Mouse (Mus musculus): Measurements from ENCODE around the gene Cfap77.
"Not testable (repeated sequence)": the region's sequence is repeated elsewhere in the genome, so short reads cannot be mapped to it uniquely, and the experiment has no call there.

The Cfap77 gene

DNA sequence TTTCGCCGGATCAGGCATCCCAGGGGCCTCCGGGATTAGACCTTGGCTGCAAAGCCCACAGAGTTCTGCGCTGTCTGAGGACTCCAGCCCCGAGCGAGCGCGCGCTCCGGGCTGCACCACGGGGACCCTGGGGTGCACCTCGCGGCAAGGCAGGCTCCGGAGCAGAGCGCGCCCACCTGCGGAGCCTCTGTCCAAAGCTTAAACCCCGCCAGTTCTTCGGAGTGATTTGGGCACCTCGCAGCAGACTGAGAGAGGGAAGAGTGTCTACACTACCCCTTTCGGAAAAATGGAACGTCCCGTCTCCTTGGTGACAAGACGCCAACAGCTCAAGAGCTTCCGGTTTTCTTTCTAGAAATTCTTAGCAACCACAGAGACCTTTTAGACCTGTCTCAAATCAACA lies at the start of gene Cfap77:
Cfap77 (minus strand) TSS at position 76 of the 400 bp plus-strand sequence.
- peak; percentile 74 for DNase-seq (ENCODE audit: low spot score)

DNA sequence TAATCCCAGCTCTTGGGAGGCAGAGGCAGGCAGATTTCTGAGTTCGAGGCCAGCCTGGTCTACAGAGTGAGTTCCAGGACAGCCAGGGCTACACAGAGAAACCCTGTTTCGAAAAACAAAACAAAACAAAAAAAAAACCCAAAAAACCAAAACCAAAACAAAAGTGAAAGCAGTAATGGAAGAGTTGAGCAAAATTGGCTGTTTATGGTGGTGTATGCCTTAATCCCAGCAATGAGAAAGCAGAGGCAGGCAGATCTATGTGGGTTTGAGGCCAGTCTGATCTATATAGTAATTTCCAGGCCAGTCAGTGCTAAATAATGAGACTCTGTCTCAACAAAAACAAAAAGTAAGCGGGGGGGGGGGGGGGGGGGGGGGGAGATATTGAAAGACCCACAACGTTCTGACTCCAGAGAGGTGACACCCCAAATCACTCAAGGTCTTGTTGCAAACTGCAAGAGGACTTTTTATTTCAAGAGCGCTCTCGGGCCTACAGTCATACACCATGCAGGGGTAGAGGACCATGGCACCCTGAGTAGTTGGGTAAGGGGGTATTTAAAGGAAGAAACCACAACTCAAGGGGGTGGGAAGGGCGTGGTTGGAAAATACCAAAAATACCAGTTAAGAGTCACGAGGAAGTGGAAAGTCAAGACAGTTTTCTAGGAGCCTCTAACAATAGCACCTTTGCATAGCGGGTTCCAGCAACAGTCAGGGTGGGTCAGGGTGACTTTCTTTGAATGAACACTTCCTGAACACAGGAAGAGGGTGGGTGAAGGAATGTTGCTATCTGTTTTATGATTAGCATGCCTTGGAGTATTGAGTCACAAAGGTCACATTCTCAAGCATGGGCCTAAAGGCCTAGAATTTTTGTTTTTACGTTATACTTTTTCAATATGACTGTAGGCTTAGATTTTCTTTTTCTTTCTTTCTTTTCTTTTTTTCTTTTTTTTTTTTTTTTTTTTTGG lies 47.8 kb upstream of the Cfap77 start:
- DNase-seq (ENCODE audit: low spot score) = not testable (repeated sequence)

DNA sequence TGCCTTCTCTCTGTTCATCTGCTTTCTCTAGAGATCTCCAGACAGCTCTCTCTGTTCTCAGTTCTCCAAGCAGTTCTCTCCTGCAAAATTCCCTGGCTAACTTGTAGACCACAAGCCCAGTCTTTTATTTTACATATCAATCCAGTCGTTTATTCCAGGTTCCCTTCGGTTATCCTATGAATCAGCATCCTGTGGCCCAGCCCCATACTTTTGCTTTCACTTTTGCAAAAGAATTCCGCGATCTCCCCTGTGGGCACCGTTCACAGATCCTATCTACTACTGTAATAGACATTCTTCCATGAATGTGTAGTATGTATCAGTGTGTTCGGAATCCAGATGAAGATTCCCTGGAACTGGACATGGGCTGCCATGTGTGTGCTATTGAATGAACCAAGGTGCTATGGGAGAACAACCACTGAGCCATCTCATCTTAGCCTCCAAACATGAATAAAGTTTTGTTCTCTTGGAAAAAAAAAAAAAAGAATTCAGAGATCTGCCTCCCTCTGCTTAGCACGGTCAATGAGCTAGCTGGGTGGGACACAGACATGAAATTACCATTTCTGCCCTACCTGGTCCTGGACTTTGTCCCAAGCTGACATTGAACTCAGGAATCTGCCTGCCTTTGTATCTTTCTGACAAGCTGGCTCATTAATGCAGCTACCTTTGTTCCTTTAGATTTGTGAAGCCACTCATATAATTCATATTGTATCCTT lies 46.1 kb upstream of the Cfap77 start:
- no peak for DNase-seq (ENCODE audit: low spot score)

DNA sequence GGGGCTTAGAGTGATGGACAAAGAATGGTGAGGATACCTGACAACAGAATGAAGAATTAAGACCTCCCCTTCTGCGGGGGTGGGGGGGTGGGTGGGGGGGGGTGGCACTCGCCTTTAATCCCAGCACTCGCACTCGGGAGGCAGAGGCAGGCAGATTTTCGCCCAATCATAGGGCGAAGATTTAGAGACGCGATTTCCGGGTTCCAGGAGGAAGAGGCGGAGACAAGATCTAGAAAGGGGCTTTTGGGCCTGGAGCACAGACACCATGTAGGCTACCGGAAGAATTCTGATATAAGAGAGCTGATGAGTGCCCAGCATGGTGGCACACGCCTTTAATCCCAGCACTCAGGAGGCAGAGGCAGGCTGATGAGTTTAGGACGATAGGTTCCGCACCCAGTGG lies 44.8 kb upstream of the Cfap77 start:
- DNase-seq (ENCODE audit: low spot score) = no peak

DNA sequence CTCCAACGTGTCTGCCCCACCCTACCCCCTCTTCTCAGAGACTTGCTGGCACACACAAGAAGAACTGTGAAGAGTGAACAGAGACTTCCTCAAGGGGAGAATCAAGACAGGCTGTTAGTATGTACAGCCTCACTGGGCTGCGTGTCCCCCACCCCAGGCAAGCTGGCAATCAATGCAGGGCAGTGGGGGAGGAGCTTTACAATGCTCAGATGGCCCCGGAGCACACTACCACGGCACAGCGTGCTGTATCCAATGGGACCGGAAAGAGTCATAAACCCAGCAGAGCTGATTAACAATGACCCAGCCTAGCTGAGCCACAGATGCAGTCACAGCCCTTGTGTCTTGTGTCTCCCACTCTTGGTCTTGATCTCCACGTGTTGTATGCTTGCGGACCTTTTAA lies 43.9 kb upstream of the Cfap77 start:
- DNase-seq (ENCODE audit: low spot score) = no peak

DNA sequence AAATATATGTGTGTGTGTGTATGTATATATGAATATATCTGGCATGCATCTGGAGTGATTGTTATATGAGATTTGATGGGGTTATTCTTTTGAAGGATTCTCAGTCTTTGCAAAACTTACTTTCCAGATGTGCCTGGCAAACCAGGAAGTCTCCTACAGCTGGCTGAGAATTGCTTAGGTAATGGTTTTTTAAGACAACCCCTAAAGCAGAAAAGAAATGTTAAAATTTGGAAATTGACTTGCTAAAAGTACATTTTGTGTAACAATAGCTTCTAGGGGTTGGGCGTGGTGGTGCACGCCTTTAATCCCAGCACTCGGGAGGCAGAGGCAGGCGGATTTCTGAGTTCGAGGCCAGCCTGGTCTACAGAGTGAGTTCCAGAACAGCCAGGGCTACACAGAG lies 43.1 kb upstream of the Cfap77 start:
- DNase-seq (ENCODE audit: low spot score) = not testable (repeated sequence)

DNA sequence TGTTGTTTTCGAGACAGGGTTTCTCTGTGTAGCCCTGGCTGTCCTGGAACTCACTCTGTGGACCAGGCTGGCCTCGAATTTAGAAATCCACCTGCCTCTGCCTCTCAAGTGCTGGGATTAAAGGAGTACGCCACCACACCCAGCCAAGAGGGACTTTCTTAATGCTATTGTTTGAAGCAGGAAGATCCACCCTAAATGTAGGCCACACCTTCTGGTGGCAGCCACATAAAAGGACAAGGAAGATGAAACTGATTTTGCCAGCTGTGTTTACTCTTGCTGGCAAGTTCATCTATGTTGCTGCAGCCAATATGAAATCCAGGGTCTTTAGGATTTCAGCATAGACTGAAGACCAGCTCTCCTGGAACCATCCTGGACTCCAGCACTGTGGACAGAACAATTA lies 42.6 kb upstream of the Cfap77 start:
- no peak for DNase-seq (ENCODE audit: low spot score)

DNA sequence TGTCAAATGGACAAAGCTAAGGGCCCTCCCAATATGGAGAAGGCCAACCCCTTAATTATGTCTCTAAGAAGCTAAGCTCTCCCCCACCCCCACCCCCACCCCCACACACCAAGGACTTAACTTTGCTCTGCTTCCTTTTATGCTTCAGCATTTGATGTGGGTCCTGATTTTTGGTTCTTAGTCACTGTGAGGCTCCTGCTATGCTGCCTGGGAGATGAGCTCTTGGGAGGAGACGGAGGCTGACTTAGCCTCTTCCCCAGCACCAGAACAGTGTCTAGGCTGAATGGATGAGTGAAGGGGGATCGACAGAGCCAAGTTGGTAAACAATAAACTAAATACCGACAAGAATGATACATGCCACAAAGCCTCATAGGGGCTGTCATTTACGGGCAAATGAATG lies 41.9 kb upstream of the Cfap77 start:
- no peak for DNase-seq (ENCODE audit: low spot score)

DNA sequence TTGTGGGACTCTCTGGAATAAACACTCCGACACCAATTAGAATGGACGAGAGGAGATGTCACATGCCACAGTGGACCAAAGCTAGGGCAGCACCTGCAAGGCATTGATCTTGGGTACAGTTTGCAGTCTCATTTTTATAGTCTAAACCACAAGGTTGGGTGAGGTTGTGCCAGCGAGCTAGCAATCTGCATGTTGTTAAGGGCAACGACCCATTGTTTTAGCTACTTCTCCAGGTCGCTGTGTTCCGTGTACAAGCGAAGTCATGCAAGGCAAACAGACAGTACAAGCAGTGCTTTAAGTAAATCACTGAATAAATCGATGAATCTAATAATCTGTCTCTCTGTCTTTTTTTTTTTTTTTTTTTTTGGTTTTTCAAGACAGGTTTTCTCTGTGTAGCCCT lies 40.8 kb upstream of the Cfap77 start:
- DNase-seq (ENCODE audit: low spot score) = no peak

DNA sequence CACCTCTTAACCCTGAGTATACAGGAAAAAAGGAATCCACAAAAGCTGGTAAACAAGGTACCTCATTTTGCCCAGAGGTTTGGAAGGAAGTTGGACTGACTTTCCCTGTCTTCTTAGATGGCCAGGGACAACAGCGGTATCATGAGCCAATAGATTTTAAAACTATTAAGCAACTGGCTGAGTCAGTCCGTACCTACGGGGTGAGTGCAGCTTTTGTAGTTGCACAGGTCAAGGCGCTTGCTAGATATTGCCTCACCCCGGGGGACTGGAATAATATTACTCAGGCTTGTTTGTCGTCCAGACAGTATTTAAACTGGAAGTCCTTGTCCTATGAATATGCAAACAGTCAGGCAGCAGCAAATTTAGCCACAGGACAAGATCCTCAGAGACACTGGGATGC lies 34.4 kb upstream of the Cfap77 start:
- not testable (repeated sequence) for DNase-seq (ENCODE audit: low spot score)

DNA sequence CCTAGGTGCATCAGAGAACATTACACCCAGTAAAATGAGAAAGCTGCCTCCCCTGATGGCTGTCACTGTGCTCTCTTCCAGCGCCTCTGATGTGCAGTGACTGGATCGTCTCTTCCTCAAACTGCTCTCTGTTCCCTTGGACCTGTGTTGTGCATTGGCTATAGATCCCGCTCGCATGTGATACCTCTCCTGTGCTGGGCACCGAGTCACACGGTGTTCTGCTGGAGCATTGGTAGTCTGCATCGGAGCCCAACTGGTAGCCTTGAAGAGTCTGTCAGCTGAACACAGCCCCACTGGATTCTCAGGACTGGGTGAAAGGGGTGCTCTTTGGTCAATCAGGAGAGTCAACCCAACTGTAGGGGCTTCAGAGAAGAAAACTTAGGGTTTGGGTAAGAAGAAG lies 31.2 kb upstream of the Cfap77 start:
- DNase-seq (ENCODE audit: low spot score) = no peak

DNA sequence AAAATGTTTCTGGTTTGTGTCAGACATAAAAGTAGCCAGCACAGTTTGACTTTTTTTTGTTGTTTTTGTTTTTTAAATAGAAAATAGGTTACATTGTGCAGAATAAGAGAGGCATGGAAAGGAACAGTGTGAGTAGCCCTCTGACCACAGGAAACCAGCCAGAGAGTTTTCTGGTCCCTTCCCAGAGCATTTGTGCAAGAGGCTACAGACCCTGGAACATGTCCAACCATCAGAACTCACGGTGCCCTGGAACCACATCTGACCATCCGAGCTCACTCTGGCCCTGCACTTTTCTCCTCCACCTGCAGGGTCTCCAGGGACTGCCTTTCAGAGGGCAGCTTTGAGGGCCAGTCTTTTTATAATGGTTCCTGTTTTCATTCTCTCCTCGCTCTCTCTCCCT lies 27.1 kb upstream of the Cfap77 start:
- peak; percentile 52 for DNase-seq (ENCODE audit: low spot score)

DNA sequence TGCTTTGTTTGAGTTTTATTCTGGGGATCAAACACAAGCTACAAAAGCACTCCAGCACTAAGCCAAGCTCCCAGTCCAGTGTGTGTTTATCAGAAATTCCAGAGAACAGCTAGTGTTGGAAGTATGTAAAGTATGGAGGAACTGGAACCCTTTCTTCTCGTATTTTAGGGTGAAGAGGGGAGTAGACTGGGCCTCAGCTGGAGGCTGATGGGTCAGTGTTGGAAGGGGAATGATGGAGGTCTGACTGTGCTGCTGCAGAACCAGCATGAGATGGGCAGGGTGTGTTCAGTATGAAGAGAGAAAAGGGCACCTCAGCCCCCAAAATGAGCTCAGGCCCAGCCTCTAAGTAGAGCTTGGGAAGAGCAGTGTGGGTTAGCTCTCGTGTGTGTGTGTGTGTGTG lies 21.4 kb upstream of the Cfap77 start:
- no peak for DNase-seq (ENCODE audit: low spot score)

DNA sequence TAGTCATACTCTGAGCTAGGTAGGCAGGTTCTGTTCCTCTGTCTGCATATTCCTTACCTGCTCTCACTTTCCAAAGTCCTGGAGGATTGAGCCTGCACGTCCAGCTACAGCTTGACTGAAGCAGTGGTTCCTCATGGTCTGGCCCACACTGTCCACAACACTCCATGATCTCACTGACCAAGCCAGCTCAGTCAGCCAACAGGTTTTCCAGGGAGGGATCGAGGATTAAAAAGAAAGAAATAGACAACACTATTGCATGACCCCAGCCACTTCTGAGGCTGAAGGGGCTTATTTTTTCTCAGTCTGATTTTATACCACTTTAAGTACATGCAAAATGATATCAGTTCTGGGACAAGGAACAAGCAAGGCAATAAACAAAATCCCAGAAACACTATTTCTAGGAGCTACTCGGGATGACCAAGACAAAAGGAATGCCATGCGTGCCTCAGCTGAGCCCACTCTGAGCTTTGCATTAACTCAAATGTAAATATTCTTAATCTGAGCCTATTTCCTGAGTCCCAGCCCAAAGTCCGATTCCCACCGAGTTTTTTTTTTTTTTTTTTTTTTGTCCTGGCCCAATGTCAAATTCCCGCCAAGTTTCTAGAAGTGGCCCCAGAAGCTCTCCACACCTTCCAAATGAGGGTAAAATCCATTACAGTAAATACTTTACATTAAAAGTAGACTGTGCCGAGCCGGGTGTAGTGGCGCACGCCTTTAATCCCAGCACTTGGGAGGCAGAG lies 20.6 kb upstream of the Cfap77 start:
- DNase-seq (ENCODE audit: low spot score) = no peak

DNA sequence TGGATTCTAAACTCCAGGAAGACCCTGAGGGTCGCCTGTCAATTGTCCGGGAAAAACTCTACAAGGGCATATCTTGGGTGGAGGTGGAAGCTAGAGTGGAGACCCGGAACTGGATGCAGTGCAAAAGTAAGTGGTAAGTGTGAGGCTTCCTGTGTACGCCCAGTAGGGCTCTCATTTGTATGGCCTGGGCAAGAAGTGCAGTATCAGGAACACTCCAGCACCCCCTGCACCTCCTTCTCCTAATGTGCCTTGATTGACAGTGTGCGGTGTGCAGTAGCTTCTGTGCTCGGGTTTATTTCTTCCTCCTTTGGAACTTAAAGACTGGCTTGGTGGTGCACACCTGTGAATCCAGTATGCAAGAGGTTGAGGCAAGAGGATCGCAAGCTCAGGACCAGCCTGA lies 19.8 kb upstream of the Cfap77 start:
- no peak for DNase-seq (ENCODE audit: low spot score)

DNA sequence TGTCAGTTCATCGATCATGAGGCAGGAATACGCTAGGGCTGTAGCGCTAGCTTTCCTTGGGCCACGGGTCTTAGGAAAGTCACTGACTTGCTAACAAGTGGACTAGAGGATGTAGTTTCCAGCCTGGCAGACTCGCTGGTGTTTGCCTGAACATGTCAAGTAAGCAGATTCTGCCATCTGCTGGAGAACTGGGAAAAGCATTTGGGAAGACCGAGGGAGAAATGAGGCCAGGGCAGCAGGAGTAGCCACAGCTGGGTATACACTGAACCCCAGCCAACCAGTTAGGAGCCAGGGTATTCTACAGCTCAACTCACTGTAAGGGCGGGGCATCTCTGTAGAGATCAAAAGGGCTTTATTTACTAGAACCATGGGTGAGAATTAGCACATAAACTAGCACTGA lies 11.5 kb upstream of the Cfap77 start:
- DNase-seq (ENCODE audit: low spot score) = no peak

DNA sequence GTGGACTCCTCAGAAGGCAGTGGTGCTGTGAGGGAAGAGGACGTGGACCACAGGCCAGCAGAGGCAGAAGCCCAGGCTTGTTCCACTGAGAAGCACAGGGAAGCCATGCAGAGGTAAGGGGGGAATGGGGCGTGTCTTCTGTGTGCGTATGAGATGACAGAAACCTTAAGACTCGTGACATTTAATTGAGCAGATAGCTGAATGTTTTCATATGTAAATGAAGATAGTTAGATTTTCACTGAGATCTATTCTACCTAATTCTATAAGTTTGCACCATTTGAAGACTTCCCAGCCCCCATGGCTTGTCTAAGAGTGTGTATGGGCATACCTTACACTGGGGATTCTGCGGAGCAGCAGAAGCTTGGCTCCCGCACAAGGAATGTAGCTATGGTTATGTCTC lies 10.9 kb upstream of the Cfap77 start:
- DNase-seq (ENCODE audit: low spot score) = no peak

DNA sequence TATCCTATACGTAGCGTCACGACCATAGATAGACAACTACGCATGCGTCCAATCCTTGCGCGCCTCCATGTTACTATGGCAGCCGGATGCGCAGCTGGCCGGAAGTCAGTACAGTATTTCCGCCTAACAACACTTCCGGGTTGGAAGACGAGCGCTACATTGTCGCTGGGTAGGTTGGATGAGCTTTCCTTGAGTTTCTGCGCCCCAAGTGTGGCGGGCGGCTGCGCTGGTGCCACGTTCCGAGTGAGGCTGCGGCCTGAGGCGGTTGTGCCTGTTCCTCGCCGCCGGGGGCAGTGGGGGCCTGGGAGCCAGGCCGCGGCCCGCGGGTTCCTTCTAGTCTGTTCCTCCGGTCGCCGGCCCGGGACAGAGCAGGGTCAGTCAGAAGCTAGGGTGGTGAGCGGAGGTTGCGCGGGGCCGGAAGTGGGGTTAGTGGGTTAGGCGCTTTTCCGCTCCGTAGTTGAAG lies 5.3 kb upstream of the Cfap77 start, which contains the start of gene Ttf1:
Ttf1 (plus strand) TSS at position 128 of the 463 bp plus-strand sequence.
- peak; percentile 86 for DNase-seq (ENCODE audit: low spot score)

DNA sequence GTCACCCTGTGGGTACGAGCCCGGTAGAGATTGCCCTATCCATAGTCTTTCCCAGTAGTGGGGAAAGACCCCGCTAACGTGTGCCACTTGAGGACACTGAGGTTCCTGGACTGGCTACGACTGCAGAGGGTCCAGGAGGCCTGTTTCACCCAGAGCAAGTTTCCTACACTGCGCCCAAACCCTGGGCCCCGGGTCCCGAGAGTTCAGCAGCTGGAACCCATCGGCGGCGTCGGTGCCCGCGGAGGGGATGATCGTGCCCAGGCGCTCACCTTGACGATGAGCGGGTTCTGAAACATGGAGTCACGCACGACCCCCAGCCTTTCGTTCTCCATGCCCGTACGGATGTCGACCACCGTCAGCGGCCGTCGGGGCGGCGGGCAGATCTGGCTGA lies 326 bp downstream of the Cfap77 start:
- no peak for DNase-seq (ENCODE audit: low spot score)

DNA sequence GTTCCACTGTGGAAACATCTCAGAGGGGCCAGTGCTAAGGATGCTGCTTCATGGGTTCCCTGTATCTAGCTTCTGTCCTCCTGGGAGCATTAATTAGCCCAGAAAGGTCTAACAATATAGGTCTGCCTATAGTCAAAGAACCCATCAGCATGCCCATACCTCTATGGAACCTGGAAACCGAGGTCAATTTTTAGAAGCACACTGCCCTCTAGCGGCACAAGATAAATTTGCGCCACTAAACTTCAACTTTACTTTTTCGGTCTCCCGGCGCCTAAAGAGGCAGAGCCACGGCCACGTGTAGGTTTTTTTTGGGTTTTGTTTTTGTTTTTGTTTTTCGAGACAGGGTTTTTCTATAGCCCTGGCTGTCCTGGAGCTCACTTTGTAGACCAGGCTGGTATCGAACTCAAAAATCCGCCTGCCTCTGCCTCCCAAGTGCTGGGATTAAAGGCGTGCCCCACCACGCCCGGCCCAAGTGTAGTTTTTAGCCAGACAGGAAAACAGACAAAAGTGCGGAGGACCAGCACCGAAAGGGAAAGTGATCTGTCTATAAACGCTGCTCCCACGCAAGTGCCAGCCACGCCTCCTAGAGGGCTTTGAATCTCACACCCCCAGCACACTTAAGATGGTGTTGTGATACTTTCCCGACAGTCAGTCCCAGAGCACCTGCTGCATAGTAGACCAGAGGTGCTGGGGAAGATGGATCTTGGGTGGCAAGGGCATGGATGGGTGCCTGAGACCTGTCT lies 893 bp downstream of the Cfap77 start:
- DNase-seq (ENCODE audit: low spot score) = peak; percentile 70

DNA sequence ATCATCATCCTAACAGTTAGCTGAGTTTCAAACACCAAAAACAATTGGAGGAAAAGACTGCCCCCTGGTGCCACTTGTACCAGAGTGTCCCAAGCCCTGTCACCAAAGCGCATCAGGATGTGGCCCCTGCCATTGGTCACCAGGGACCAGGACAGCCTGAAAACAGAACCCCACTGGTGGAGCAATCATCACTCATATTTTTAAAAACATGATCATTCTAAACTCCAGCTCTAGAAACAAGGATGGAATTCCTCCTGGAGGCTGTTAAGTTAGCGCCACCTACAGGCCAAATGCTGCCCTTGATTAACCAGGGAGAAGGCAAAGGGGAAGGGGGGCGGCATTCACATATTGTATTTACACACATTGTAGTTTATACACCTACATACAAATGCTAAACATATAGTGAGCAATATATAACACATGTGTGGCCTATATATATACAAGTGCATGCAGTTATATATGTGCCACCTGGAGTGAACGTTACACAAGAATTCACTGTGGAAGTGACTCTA lies 1.9 kb downstream of the Cfap77 start:
- DNase-seq (ENCODE audit: low spot score) = peak; percentile 85
